Mouse (Mus musculus): ENCODE measurements around the gene Slc25a34. TPM values are rescaled to one million over a fixed set of nuclear protein-coding genes. Genes with fewer than 3 reads are reported as not detected.

Slc25a34 gene
- polyA plus RNA-seq, 1 experiment from 2014 or later, result not detected

DNA sequence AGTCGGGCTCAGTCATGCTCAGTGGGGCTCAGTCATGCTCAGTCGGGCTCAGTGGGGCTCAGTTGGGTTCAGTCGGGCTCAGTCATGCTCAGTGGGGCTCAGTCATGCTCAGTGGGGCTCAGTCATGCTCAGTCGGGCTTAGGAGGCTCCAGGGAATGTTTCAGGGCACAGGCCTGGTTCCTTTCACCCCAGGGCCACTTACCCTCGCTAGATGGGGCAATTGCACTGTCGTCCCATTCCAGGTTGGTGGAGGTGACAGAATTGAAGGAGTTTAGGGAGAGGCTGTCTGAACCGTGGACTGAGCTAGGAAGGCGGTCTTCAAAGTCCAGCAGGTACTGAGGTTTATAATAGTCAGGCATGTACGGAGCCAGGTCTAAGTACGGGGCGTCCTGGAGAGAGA, 15.9 kb upstream of the Slc25a34 start:
- Histone ChIP-seq H3K4me3 (ENCODE audit: low read depth, low read length) (no peak overlapping the region), H3K4me2 (replicated peaks; ENCODE audit: low read depth, low read length) (no peak overlapping the region), H3K9me3 (ENCODE audit: control insufficient read depth, low read depth, low read length) (no peaks in the 10 kb centered on the region), H3K9ac (replicated peaks; ENCODE audit: low read depth, low read length) (no peak overlapping the region), H3K36me3 (ENCODE audit: control insufficient read depth, insufficient read depth, low read length) (peaks cover 44% of the 10 kb centered on the region), H3K27ac (ENCODE audit: low read length) (no peak overlapping the region), H3K4me1 (ENCODE audit: control insufficient read depth, insufficient read depth, low read length) (peaks cover 12% of the 10 kb centered on the region; the same call in 1 of the 2 replicates), H3K27me3 (ENCODE audit: control insufficient read depth, insufficient read depth, low read length) (no peaks in the 10 kb centered on the region)
- no peak for ATAC-seq (ENCODE audit: insufficient number of reproducible peaks, insufficient read depth, low FRiP score, low read depth)
- WGBS, result 80% methylated on average over 11 of the region's 11 CpGs

DNA sequence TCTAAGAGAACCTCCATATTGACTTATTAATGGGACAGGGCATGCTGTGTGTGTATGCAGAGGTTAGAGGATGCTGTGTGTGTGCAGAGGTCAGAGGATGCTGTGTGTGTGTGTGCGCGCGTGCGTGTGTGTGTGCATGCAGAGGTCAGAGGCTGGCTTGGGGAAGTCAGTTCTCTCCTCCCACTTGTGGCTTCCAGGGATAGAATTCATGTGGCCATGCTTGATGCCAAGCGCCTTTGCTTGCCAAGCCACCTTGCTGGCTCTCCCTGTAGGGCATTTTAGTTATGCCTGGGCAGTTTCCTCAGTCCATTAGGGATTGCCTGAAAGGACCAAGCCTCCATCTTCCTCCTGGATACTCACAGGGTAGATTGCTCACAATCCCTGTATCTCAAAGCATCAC, 13.1 kb upstream of the Slc25a34 start:
- H3K9me3 ChIP-seq (ENCODE audit: control insufficient read depth, low read depth, low read length), result no peaks in the 10 kb centered on the region
- H3K27ac ChIP-seq (ENCODE audit: low read length), result no peak overlapping the region
- no peaks in the 10 kb centered on the region for H3K4me1 ChIP-seq (ENCODE audit: control insufficient read depth, insufficient read depth, low read length)
- 96% methylated on average over 5 of the region's 5 CpGs for WGBS
- H3K9ac ChIP-seq (replicated peaks; ENCODE audit: low read depth, low read length), result no peak overlapping the region
- H3K36me3 ChIP-seq (ENCODE audit: control insufficient read depth, insufficient read depth, low read length), result peaks cover 55% of the 10 kb centered on the region
- no peak overlapping the region for H3K4me2 ChIP-seq (replicated peaks; ENCODE audit: low read depth, low read length)
- H3K27me3 ChIP-seq (ENCODE audit: control insufficient read depth, insufficient read depth, low read length), result no peaks in the 10 kb centered on the region
- no peak for ATAC-seq (ENCODE audit: insufficient number of reproducible peaks, insufficient read depth, low FRiP score, low read depth)
- no peak overlapping the region for H3K4me3 ChIP-seq (ENCODE audit: low read depth, low read length)

DNA sequence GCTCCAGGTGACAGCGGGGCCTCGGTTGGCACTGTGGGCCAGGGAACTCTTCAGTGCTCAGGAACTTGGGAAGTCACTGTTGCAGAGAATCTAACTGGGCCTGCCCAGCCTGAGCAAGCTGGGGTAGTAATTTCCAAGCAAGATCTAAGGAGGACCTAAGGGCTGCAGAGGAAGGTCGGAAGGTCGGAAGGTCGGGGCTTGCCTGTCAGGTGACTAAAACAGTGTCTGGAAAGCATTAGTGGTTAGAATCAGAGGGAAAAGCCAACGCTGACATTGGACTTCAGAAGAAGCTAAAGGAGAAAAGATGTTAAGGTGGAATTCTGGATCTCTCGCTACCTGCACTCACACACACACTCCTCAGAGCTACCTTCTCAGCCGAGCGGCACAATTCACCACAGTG, 12.4 kb upstream of the Slc25a34 start:
- 82% methylated on average over 9 of the region's 9 CpGs for WGBS
- no peak overlapping the region for H3K27ac ChIP-seq (ENCODE audit: low read length)
- H3K4me2 ChIP-seq (replicated peaks; ENCODE audit: low read depth, low read length), result no peak overlapping the region
- H3K9me3 ChIP-seq (ENCODE audit: control insufficient read depth, low read depth, low read length), result no peaks in the 10 kb centered on the region
- H3K4me1 ChIP-seq (ENCODE audit: control insufficient read depth, insufficient read depth, low read length), result no peaks in the 10 kb centered on the region
- H3K4me3 ChIP-seq (ENCODE audit: low read depth, low read length), result no peak overlapping the region
- peaks cover 55% of the 10 kb centered on the region; the same call in 1 of the 2 replicates for H3K36me3 ChIP-seq (ENCODE audit: control insufficient read depth, insufficient read depth, low read length)
- no peak for ATAC-seq (ENCODE audit: insufficient number of reproducible peaks, insufficient read depth, low FRiP score, low read depth)
- H3K9ac ChIP-seq (replicated peaks; ENCODE audit: low read depth, low read length), result no peak overlapping the region
- no peaks in the 10 kb centered on the region for H3K27me3 ChIP-seq (ENCODE audit: control insufficient read depth, insufficient read depth, low read length)

- ATAC-seq (ENCODE audit: insufficient number of reproducible peaks, insufficient read depth, low FRiP score, low read depth), result no peak
- Histone ChIP-seq H3K9ac (replicated peaks; ENCODE audit: low read depth, low read length) (no peak overlapping the region), H3K27ac (ENCODE audit: low read length) (no peak overlapping the region), H3K27me3 (ENCODE audit: control insufficient read depth, insufficient read depth, low read length) (no peaks in the 10 kb centered on the region), H3K9me3 (ENCODE audit: control insufficient read depth, low read depth, low read length) (no peaks in the 10 kb centered on the region), H3K36me3 (ENCODE audit: control insufficient read depth, insufficient read depth, low read length) (peaks cover 76% of the 10 kb centered on the region), H3K4me3 (ENCODE audit: low read depth, low read length) (no peak overlapping the region), H3K4me1 (ENCODE audit: control insufficient read depth, insufficient read depth, low read length) (no peaks in the 10 kb centered on the region), H3K4me2 (replicated peaks; ENCODE audit: low read depth, low read length) (no peak overlapping the region)
- 89% methylated on average over 21 of the region's 21 CpGs for WGBS
Observed at GRCm38 (mm10) chr4:141632111-141632873, 8.7 kb upstream of the Slc25a34 start.

DNA sequence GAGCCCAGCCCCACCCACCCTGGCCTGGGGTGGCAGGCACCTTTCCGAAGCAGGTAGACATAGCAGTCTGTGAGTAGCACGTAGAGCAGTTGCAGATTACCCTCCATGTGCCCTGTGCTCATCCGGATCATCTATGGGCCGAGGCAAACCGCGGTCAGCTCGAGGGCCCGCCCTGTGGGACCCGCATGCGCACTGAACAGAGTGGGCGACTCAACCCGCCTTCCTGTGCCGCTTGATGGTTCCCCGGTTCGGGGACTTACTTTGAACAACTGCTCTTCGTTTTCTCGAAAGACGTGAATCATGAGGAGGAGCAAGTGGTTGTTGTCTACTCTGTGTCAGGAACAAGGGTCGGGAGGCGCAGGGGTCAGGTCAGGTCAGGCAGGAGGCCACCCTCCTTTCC, 7.6 kb upstream of the Slc25a34 start:
- H3K27me3 ChIP-seq (ENCODE audit: control insufficient read depth, insufficient read depth, low read length), result no peaks in the 10 kb centered on the region
- H3K4me2 ChIP-seq (replicated peaks; ENCODE audit: low read depth, low read length), result no peak overlapping the region
- H3K36me3 ChIP-seq (ENCODE audit: control insufficient read depth, insufficient read depth, low read length), result peaks cover 71% of the 10 kb centered on the region
- ATAC-seq (ENCODE audit: insufficient number of reproducible peaks, insufficient read depth, low FRiP score, low read depth), result no peak; the same call in 1 of the 2 replicates
- no peaks in the 10 kb centered on the region for H3K4me1 ChIP-seq (ENCODE audit: control insufficient read depth, insufficient read depth, low read length)
- 92% methylated on average over 20 of the region's 20 CpGs for WGBS
- H3K4me3 ChIP-seq (ENCODE audit: low read depth, low read length), result no peak overlapping the region
- H3K9ac ChIP-seq (replicated peaks; ENCODE audit: low read depth, low read length), result no peak overlapping the region
- no peaks in the 10 kb centered on the region for H3K9me3 ChIP-seq (ENCODE audit: control insufficient read depth, low read depth, low read length)
- no peak overlapping the region for H3K27ac ChIP-seq (ENCODE audit: low read length)

DNA sequence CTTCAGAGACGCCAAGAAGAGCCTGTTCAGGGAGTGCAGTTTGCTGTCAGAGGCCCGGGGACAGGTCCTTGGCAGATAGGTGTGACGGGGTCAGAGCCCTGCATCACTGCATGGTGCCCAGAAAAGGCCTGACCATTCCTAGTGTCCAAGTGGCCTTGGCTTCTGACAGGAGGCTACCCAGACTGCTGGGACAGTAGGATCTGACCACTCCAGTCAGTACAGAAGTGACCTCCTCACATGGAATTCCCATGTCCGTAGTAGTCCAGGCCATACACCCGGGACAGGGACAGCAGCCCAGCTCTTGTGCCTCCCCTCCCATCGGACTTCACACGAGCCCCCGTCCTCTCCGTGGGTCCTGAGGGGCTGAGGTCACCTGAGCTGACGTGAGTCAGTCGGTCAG, 6.4 kb upstream of the Slc25a34 start:
- H3K9me3 ChIP-seq (ENCODE audit: control insufficient read depth, low read depth, low read length), result no peaks in the 10 kb centered on the region
- 90% methylated on average over 11 of the region's 11 CpGs for WGBS
- no peak overlapping the region for H3K9ac ChIP-seq (replicated peaks; ENCODE audit: low read depth, low read length)
- no peak overlapping the region for H3K27ac ChIP-seq (ENCODE audit: low read length)
- no peak overlapping the region for H3K4me3 ChIP-seq (ENCODE audit: low read depth, low read length)
- peaks cover 75% of the 10 kb centered on the region for H3K36me3 ChIP-seq (ENCODE audit: control insufficient read depth, insufficient read depth, low read length)
- H3K27me3 ChIP-seq (ENCODE audit: control insufficient read depth, insufficient read depth, low read length), result no peaks in the 10 kb centered on the region
- H3K4me1 ChIP-seq (ENCODE audit: control insufficient read depth, insufficient read depth, low read length), result no peaks in the 10 kb centered on the region
- no peak for ATAC-seq (ENCODE audit: insufficient number of reproducible peaks, insufficient read depth, low FRiP score, low read depth)
- H3K4me2 ChIP-seq (replicated peaks; ENCODE audit: low read depth, low read length), result no peak overlapping the region

DNA sequence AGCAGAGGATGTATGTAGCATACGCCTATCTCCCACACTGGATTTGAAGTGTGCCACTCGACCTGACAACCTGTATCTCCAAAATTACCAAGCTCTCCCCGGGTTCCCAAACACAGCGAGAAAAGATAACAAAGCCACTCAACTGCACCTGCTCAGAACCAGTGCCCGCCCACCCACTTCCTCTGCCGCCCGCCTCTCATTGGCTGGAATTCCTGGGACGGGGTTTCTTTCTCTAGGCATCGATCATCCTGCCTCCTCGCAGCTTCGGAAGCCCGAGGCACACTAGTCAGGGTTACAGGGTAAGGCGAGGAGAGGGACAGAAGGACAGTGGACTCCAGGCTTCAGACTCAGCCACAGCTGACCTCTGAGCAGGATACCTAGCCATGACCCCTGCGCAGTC, 5.0 kb upstream of the Slc25a34 start:
- H3K4me1 ChIP-seq (ENCODE audit: control insufficient read depth, insufficient read depth, low read length), result no peaks in the 10 kb centered on the region
- H3K36me3 ChIP-seq (ENCODE audit: control insufficient read depth, insufficient read depth, low read length), result peaks cover 67% of the 10 kb centered on the region
- 75% methylated on average over 14 of the region's 14 CpGs for WGBS

DNA sequence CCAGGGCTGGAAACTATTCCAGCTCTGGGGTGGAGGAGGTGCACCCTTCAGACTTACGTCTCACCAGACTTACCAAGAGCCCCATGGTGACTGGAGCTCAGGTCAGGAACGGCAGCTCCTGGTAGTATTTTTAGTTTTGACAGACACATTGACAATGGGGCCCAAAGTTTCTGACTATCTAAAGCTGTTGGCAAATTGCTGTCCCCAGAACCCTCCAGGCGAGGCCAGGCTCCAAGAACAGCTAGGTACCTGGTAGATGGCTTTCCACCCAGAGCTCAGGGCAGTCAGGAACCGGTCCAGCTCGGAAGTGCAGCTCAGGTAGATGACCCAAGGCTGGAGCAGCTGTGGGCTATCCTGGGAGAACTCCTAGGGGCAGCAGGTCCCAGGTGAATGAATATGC, 3.9 kb upstream of the Slc25a34 start:
- Histone ChIP-seq H3K9me3 (ENCODE audit: control insufficient read depth, low read depth, low read length) (no peaks in the 10 kb centered on the region), H3K4me3 (ENCODE audit: low read depth, low read length) (no peak overlapping the region), H3K27me3 (ENCODE audit: control insufficient read depth, insufficient read depth, low read length) (no peaks in the 10 kb centered on the region), H3K4me2 (replicated peaks; ENCODE audit: low read depth, low read length) (no peak overlapping the region), H3K36me3 (ENCODE audit: control insufficient read depth, insufficient read depth, low read length) (peaks cover 62% of the 10 kb centered on the region), H3K27ac (ENCODE audit: low read length) (no peak overlapping the region), H3K9ac (replicated peaks; ENCODE audit: low read depth, low read length) (no peak overlapping the region), H3K4me1 (ENCODE audit: control insufficient read depth, insufficient read depth, low read length) (no peaks in the 10 kb centered on the region)
- 88% methylated on average over 5 of the region's 5 CpGs for WGBS
- no peak for ATAC-seq (ENCODE audit: insufficient number of reproducible peaks, insufficient read depth, low FRiP score, low read depth)

More for the DNA sequence above, 5.0 kb upstream of the Slc25a34 start:
- no peak overlapping the region for H3K27ac ChIP-seq (ENCODE audit: low read length)
- no peak overlapping the region for H3K4me2 ChIP-seq (replicated peaks; ENCODE audit: low read depth, low read length)
- no peaks in the 10 kb centered on the region for H3K9me3 ChIP-seq (ENCODE audit: control insufficient read depth, low read depth, low read length)
- ATAC-seq (ENCODE audit: insufficient number of reproducible peaks, insufficient read depth, low FRiP score, low read depth), result no peak
- H3K9ac ChIP-seq (replicated peaks; ENCODE audit: low read depth, low read length), result no peak overlapping the region
- H3K4me3 ChIP-seq (ENCODE audit: low read depth, low read length), result no peak overlapping the region
- H3K27me3 ChIP-seq (ENCODE audit: control insufficient read depth, insufficient read depth, low read length), result no peaks in the 10 kb centered on the region
